Mouse (Mus musculus): ENCODE data around the gene Erich6. TPM values are rescaled to one million over a fixed set of nuclear protein-coding genes. Genes with fewer than 3 reads are reported as not detected.
A peak's percentile ranks its signal among the peaks of the same experiment; 100 is the strongest.

The Erich6 gene
- polyA plus RNA-seq, 2 experiments = 0.21 TPM; not detected in 1

- TF ChIP-seq POLR2A (IDR thresholded peaks at IDR 0.05; ENCODE audit: borderline replicate concordance, extremely low read depth, insufficient read depth, insufficient read length) = no peak
- no peak for ATAC-seq (ENCODE audit: low FRiP score, low read depth)
- H3K36me3 ChIP-seq (ENCODE audit: control insufficient read depth, insufficient read depth, low read length) = no peaks in the 10 kb centered on the region
- no peak for DNase-seq (ENCODE audit: low spot score)
- H3K9me3 ChIP-seq (ENCODE audit: control insufficient read depth, low read length) = no peaks in the 10 kb centered on the region
- H3K27ac ChIP-seq (replicated peaks; ENCODE audit: low read depth, low read length) = no peak overlapping the region
- peaks cover 23% of the 10 kb centered on the region for H3K4me1 ChIP-seq (ENCODE audit: control insufficient read depth, insufficient read depth, low read length)
- 17% methylated on average over 2 of the region's 2 CpGs for WGBS
- no peaks in the 10 kb centered on the region for H3K27me3 ChIP-seq (ENCODE audit: control insufficient read depth, insufficient read depth, low read length)
- H3K9ac ChIP-seq (ENCODE audit: low read depth, low read length, severe bottlenecking) = no peak overlapping the region
- no peak overlapping the region for H3K4me2 ChIP-seq (replicated peaks; ENCODE audit: low read depth, low read length, severe bottlenecking)
- no peak overlapping the region for H3K4me3 ChIP-seq (replicated peaks; ENCODE audit: low read length)
These were observed 44.8 kb upstream of the Erich6 start for GRCm38 (mm10) chr3:58681831-58682230.

GRCm38 (mm10) chr3:58680943-58681637 lies 44.1 kb upstream of the Erich6 start:
- DNase-seq (ENCODE audit: low spot score) = no peak
- WGBS = 78% methylated on average over 7 of the region's 7 CpGs
- no peak overlapping the region for H3K4me3 ChIP-seq (replicated peaks; ENCODE audit: low read length)

GRCm38 (mm10) chr3:58679996-58680395 lies 43.0 kb upstream of the Erich6 start:
- Histone ChIP-seq H3K27ac (replicated peaks; ENCODE audit: low read depth, low read length) (peak overlapping the region; percentile 10; the same call in 1 of the 2 replicates), H3K4me3 (replicated peaks; ENCODE audit: low read length) (no peak overlapping the region), H3K9me3 (ENCODE audit: control insufficient read depth, low read length) (no peaks in the 10 kb centered on the region), H3K9ac (ENCODE audit: low read depth, low read length, severe bottlenecking) (no peak overlapping the region), H3K36me3 (ENCODE audit: control insufficient read depth, insufficient read depth, low read length) (peaks cover 8% of the 10 kb centered on the region), H3K27me3 (ENCODE audit: control insufficient read depth, insufficient read depth, low read length) (no peaks in the 10 kb centered on the region), H3K4me2 (replicated peaks; ENCODE audit: low read depth, low read length, severe bottlenecking) (no peak overlapping the region; the same call in 1 of the 2 replicates), H3K4me1 (ENCODE audit: control insufficient read depth, insufficient read depth, low read length) (peaks cover 23% of the 10 kb centered on the region)
- WGBS = 19% methylated on average over 4 of the region's 4 CpGs
- no peak for ATAC-seq (ENCODE audit: low FRiP score, low read depth)
- DNase-seq (ENCODE audit: low spot score) = no peak
- no peak for TF ChIP-seq POLR2A (IDR thresholded peaks at IDR 0.05; ENCODE audit: borderline replicate concordance, extremely low read depth, insufficient read depth, insufficient read length)

More at GRCm38 (mm10) chr3:58680943-58681637, 44.1 kb upstream of the Erich6 start:
- Histone ChIP-seq H3K27me3 (ENCODE audit: control insufficient read depth, insufficient read depth, low read length) (no peaks in the 10 kb centered on the region), H3K4me2 (replicated peaks; ENCODE audit: low read depth, low read length, severe bottlenecking) (no peak overlapping the region), H3K4me1 (ENCODE audit: control insufficient read depth, insufficient read depth, low read length) (peaks cover 23% of the 10 kb centered on the region), H3K36me3 (ENCODE audit: control insufficient read depth, insufficient read depth, low read length) (no peaks in the 10 kb centered on the region), H3K27ac (replicated peaks; ENCODE audit: low read depth, low read length) (no peak overlapping the region), H3K9me3 (ENCODE audit: control insufficient read depth, low read length) (no peaks in the 10 kb centered on the region), H3K9ac (ENCODE audit: low read depth, low read length, severe bottlenecking) (no peak overlapping the region)
- TF ChIP-seq POLR2A (IDR thresholded peaks at IDR 0.05; ENCODE audit: borderline replicate concordance, extremely low read depth, insufficient read depth, insufficient read length) = no peak
- ATAC-seq (ENCODE audit: low FRiP score, low read depth) = no peak

DNA sequence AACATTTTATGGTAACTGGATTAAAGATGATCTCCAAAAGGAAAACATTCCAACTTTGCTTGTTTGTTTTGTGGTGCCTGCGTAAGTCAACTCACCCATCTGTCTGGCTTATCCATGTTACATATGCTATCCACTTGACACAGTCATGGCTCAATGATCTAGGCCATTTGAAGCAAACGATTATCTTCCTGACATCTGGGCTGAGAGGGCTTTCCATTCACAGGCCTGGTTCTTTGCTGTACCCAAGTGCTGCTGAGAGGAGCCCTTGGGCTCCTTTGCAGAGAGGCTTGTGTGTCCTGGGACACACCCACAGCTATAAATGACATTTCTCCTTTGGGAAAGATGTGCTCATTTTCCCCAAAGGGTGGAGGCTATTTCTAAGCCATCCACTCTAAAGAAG lies 41.9 kb upstream of the Erich6 start:
- no peaks in the 10 kb centered on the region for H3K9me3 ChIP-seq (ENCODE audit: control insufficient read depth, low read length)
- ATAC-seq (ENCODE audit: low FRiP score, low read depth) = no peak
- no peaks in the 10 kb centered on the region for H3K27me3 ChIP-seq (ENCODE audit: control insufficient read depth, insufficient read depth, low read length)
- peak overlapping the region; percentile 21 for H3K27ac ChIP-seq (replicated peaks; ENCODE audit: low read depth, low read length)
- H3K4me3 ChIP-seq (replicated peaks; ENCODE audit: low read length) = no peak overlapping the region
- H3K4me2 ChIP-seq (replicated peaks; ENCODE audit: low read depth, low read length, severe bottlenecking) = no peak overlapping the region
- peaks cover 18% of the 10 kb centered on the region for H3K36me3 ChIP-seq (ENCODE audit: control insufficient read depth, insufficient read depth, low read length)
- WGBS = 54% methylated on average over 2 of the region's 2 CpGs
- H3K9ac ChIP-seq (ENCODE audit: low read depth, low read length, severe bottlenecking) = no peak overlapping the region
- no peak for DNase-seq (ENCODE audit: low spot score)
- TF ChIP-seq POLR2A (IDR thresholded peaks at IDR 0.05; ENCODE audit: borderline replicate concordance, extremely low read depth, insufficient read depth, insufficient read length) = no peak
- H3K4me1 ChIP-seq (ENCODE audit: control insufficient read depth, insufficient read depth, low read length) = peaks cover 23% of the 10 kb centered on the region

GRCm38 (mm10) chr3:58678384-58678783 lies 41.4 kb upstream of the Erich6 start:
- ATAC-seq (ENCODE audit: low FRiP score, low read depth) (no peak), DNase-seq (ENCODE audit: low spot score) (no peak)
- Histone ChIP-seq H3K27ac (replicated peaks; ENCODE audit: low read depth, low read length) (no peak overlapping the region), H3K4me1 (ENCODE audit: control insufficient read depth, insufficient read depth, low read length) (peaks cover 23% of the 10 kb centered on the region), H3K36me3 (ENCODE audit: control insufficient read depth, insufficient read depth, low read length) (peaks cover 18% of the 10 kb centered on the region), H3K9me3 (ENCODE audit: control insufficient read depth, low read length) (no peaks in the 10 kb centered on the region), H3K4me3 (replicated peaks; ENCODE audit: low read length) (no peak overlapping the region), H3K9ac (ENCODE audit: low read depth, low read length, severe bottlenecking) (no peak overlapping the region), H3K27me3 (ENCODE audit: control insufficient read depth, insufficient read depth, low read length) (no peaks in the 10 kb centered on the region), H3K4me2 (replicated peaks; ENCODE audit: low read depth, low read length, severe bottlenecking) (no peak overlapping the region)
- 43% methylated on average over 8 of the region's 8 CpGs for WGBS
- no peak for TF ChIP-seq POLR2A (IDR thresholded peaks at IDR 0.05; ENCODE audit: borderline replicate concordance, extremely low read depth, insufficient read depth, insufficient read length)
